Mouse (Mus musculus) T-helper 17 cell (primary cell): ENCODE data around the gene Parn.

Experiments
- in situ Hi-C, 2 experiments: fragments of 300-600 bp; cut with MboI, MseI; formaldehyde crosslinking; loops; 1 replicate in 1 of 2; 2 replicates in 1 of 2; pipeline ENCODE4 v1.15.1; 2025; ENCODE audit warnings: high pct_unique_total_duplicates in 2 of 2

Gene Parn

DNA sequence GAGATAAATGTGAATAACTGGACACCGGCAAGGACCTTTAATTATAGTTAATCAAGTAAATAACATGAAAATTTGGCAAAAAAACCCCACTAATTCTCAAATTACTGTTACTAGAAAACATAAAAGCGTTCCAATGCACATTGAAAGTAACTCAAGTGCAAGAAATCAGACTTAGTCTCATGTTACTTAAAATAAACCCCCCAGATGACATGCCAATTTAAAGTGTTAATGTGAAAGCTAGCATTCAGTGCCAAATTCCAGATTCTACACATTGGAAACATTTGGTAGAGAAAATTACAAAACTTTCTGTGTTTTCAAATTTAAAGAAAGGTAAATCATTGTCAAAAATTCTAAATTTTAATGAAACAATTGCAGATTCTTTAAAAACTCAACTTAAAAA is 110.2 kb downstream of the Parn start:
- in situ Hi-C loops, result no loop called here

GRCm38 (mm10) chr16:13556954-13557470 is 111.0 kb downstream of the Parn start:
- in situ Hi-C loops, result no loop called here

DNA sequence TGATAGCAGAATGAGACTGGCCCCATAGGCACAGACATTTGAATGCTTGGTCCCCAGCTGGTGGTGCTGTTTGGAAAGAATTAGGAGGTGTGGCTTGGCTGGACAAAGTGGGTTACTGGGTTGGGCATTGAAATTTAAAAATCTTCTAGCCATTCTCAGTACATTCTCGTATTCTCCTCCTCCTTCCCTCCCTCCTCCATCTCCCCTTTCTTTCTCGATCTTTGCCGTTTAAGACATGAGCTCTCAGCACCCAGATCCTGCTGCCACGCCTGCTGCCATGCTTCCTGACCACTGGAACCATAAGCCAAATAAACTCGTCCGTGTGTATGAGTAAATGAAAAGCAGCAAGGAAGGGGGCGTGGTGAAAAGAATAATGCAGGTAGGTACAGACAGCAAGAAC is 111.5 kb downstream of the Parn start:
- in situ Hi-C loops, result no loop called here

DNA sequence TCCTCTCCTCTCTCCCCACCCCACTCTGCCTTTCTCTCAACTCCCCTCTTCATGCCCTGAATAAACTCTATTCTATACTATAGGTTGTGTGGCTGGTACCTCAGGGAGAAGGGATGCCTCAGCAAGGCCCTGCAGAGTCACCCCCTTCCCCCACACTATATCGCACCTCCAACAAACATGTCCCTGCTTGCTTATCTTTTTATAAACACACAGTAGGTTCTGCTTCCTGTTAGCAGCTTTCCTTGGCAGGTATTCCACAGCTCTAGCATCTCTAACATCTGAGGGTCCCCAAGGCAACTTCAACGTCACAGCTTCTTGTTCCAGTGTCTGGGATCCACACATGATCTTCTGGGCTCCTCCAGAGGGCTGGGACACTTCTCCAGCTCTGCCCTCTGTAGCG is 117.3 kb downstream of the Parn start:
- in situ Hi-C loops, result no loop called here

DNA sequence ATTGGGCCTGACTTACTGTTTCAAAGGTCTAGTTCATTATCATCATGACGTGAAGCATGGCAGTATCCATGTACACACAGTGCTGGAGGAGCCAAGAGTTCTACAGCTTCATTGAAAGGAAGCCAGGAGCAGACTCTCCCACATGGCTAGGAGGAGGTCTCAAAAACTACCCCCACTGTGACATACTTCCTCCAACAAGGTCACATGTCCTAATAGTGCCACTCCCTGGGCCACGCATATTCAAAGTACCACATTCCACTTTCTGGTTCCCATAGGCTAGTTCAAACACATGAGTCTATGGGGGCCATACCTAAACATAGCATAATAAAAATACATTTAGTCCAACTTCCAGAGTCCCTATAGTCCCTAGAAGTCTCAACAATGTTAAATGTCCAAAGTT is 118.0 kb downstream of the Parn start:
- in situ Hi-C loops, result no loop called here

DNA sequence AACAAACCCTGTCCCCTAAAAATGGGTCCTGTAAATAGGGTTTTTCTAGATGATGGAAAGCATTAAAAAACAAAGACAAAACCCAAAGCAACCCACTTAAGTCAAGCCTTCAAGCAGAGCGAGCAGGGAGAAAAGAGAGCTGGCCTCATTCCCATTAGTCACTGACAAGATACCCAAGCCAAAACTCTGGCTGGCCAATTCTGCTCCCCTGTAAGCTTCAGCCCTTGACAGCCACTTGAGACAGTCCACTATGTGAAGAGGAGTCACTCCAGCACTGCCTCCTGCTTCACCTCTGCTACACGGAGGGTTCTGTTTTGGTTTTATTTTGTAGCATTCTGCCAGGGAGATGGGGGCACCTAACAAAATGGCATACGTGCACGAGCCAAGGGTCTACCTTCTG is 126.2 kb downstream of the Parn start:
- in situ Hi-C loops, result no loop called here

DNA sequence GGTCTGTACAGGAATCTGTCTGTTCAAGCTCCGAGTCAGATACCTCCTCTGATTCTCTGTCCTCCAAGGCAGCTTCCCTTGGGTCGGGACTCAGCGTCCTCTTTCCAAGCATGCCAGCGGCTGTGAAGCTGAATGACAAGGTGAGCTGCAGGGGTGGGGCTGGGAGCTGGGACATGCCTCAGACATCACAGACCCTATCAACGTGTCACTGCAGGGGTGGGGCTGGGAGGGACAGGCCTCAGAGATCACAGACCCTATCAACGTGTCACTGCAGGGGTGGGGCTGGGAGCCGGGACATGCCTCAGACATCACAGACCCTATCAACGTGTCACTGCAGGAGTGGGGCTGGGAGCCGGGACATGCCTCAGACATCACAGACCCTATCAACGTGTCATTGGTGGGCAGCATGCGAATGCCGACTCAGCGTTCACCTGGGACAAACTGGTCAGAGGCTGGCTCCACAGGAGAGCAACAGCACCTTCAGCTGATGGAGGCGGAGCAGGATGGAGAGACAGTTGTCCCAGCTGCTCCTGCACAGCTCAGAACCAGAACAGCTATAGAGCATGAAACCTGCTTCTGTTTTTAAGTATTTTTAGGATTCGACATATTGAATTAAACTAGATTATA is 126.7 kb downstream of the Parn start:
- in situ Hi-C loops, result no loop called here

GRCm38 (mm10) chr16:13538933-13539648 is 128.9 kb downstream of the Parn start:
- in situ Hi-C loops, result no loop called here

GRCm38 (mm10) chr16:13538213-13538932 is 129.6 kb downstream of the Parn start:
- in situ Hi-C loops, result no loop called here

GRCm38 (mm10) chr16:13536404-13536803 is 131.6 kb downstream of the Parn start:
- in situ Hi-C loops, result no loop called here

DNA sequence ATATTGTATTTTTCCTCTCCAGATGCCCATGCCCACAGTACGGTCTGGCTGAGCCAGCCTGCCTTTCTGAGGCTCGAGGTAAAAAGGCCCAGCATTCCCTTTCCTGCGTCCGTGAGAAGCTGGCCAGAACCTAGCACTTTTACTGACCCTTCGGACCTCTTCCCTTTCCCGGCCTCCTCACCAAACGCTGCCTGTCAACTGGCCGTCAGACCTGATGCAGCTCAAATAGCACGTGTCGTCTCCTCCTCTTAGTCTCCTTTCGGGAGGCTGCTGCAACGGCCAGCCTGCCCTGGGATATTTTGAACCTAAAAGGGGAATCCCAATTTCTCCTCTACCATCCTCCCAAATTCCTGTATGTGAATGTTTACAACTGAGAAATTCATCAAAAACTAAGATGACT is 132.1 kb downstream of the Parn start:
- in situ Hi-C loops, result no loop called here

DNA sequence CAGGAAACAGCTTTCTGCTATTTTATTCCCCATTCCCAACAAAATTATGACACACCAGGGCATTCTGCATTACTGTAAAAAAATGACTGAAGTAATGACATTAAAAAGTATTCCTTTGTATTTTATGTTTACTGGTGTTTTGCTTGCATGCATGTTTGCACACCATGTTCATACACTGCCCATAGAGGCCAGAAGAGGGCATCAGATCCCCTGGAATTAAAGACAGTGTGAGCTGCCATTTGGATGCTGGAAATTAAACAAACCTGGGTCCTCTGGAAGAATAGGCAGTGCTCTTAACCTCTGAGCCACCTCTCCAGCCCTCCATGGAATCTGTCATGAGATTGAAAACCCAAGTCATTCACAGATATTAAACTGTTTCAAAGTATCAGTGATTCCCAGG is 135.1 kb downstream of the Parn start:
- in situ Hi-C loops, result no loop called here

- in situ Hi-C loops, result no loop called here
These were observed 136.7 kb downstream of the Parn start for GRCm38 (mm10) chr16:13531279-13531678.

- in situ Hi-C loops, result no loop called here
These were observed 146.6 kb downstream of the Parn start for GRCm38 (mm10) chr16:13521359-13521758.

DNA sequence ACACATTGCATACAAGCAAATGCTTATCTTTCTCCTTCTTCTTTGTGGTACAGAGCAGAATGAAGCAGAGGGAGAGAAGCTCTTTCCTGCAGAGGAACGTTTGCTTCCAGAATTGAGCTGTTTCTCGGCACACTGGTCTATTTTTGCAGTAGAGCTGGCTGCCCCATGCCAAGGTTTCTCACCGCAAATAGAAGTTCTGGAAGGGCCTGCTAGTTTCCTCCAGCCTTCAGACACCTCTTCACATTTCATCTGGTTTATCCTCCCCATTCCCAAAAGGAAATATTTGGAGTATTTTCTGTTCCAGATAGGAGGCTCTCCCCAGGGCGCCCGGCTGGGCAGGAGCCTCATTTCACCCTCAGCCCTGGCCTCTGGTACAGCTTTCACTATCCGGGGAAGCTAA is 147.7 kb downstream of the Parn start:
- in situ Hi-C loops, result no loop called here

- in situ Hi-C loops, result no loop called here
These were observed 151.8 kb downstream of the Parn start for GRCm38 (mm10) chr16:13516214-13516613.

DNA sequence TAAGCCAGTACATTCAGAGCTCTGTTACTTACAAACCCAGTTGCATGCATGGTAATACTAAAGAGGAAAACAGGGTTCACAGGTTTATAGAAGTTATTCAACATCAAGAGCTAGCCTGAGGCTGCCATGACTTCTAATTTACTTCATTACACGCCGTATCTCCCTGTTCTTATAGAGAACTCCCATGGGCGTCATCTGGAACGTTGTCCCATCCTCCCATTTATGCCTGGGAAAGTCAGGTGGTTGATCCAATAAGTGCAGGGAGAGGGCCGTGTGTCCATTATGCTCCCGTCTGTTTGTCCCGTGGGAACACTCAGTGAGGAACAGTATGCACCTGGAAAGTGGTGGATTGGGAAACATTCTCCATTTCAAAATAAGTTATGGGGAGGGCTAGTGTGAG is 152.4 kb downstream of the Parn start:
- in situ Hi-C loops, result no loop called here

DNA sequence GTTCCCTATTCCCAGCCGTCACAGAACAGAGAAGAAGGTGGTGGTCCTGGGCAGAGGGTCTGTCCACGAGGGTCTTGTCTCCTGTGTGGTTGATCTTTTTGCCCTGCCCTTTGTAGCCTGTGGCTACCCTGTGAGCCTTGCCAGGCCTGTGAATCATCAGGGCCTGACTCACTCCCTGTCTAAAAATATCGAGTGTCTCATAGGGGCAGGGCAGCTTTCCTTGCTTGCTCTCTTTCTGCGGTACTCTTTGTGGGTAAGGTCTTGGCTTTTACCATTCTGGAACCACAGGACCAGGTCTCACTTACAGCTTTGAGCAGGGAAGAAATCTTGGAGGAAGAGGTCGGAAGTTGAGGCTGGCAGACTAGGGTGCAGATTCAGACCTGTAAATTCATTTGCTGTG is 162.9 kb downstream of the Parn start:
- in situ Hi-C loops, result no loop called here

- in situ Hi-C loops, result no loop called here
These were observed 163.5 kb downstream of the Parn start for GRCm38 (mm10) chr16:13504476-13504875.

DNA sequence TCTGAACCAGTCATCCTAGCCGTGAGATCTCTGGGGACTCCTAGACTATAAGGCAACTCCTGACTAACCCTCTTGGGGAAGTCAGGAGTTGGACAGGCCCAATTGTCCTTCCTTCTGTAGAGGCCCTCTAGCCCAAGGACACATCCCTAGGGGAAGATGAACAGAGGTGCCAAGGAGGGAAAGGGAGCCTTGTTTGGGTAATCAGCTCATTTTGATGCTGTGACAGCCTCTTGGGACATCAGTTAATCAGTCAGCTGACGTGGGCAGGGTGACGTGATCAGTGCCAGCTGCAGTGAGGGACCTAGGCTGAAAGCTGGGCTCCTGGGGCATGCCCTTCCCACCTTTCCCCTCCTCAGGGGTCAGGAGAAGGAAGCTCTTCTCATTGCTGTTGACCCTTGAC is 169.0 kb downstream of the Parn start:
- in situ Hi-C loops, result no loop called here

GRCm38 (mm10) chr16:13493981-13494380 is 174.0 kb downstream of the Parn start:
- in situ Hi-C loops, result no loop called here

DNA sequence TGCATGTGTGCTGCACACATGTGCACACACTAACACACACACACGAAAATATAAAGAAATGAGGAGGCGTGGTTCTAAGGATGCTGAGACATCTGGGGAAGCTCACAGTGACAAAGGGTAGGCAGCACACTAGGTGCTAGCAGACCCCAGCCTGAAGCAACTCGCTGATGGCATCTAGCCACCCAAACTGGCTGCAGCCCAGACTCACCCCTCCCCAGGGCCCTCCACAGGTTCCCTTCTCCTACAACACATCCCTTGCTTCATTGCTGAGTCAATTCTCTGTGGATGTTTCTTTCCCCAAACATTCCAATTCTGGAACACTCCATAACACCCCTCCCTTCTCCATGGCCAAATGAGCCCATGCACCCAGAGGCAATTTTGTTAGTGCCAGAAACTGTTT is 175.0 kb downstream of the Parn start:
- in situ Hi-C loops, result no loop called here

DNA sequence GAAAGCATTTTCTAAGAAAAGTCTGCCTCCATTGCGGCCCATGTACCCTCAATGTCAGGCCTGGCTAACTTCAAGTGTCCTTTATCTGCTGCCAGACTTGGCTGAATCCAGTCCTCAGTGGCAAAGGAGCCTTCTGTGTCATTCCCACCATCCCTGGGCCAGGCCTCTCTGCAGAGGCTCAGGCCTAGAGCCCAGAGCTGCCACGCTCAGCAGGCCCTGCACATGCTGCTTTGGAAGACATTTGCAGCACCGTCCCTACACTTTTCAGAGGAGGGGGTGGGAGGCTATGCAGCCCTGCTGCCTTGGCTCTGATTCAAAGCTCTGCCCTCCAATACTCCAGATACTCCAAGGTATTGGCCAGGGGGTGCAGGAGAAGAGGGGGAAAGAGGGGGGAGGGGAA is 176.2 kb downstream of the Parn start:
- in situ Hi-C loops, result no loop called here
